Mouse (Mus musculus) lung, postnatal 0 days (tissue): Measurements from ENCODE around the gene Dlgap3.

ENCODE experiments used
- CTCF ChIP-seq: IDR thresholded peaks from 2 replicates; pipeline ENCODE4 v1.5.1; 2016; ENCODE audit warnings: antibody characterized with exemption, mild to moderate bottlenecking
- EP300 ChIP-seq: IDR thresholded peaks from 2 replicates; pipeline ENCODE4 v1.6.1; 2016; ENCODE audit warnings: antibody characterized with exemption, mild to moderate bottlenecking, control low read depth

DNA sequence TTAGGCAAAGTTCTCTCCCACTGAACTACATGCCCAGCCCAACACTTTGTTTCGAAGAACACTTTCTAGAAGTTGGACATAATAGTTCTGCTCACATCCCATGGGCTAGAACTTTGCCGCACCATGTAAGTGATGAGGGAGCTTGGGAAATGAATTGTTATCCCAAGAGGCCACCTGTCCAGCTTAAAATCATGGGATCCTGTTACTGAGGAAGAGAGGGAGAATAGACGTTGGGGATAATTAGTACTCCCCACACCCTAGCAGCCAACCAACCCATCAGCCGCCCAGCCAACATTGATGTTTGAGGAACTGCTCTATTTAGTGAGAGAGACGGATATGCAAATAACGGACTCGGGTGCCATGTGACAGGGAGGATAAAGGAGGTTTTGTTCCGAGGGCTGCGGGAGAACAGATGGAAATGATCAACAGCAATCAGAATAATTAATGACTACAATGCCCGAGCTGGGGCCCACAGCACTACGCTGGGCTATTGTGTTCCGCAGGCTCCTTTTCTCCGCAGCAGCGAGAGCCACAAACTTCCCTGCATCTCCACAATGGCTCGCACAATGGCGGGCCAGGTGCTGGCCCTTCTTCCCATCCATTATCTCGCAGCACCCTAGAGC lies 58.2 kb downstream of the Dlgap3 start:
- TF ChIP-seq CTCF, result no peak
- TF ChIP-seq EP300, result no peak
